Mouse (Mus musculus) C2C12 (cell line): ENCODE results near the gene Insc. TPM values are rescaled to one million over a fixed set of nuclear protein-coding genes. Genes with fewer than 3 reads are reported as not detected.

Experiments used
- H3K27me3 ChIP-seq: one replicate; pipeline ENCODE4 v1.6.1; 2011; ENCODE audit not compliant: control insufficient read depth, insufficient read depth, insufficient read length
- H3K36me3 ChIP-seq: one replicate; pipeline ENCODE4 v1.6.1; 2011; ENCODE audit not compliant: control insufficient read depth, insufficient read depth
- H3K4me3 ChIP-seq: one replicate; pipeline ENCODE4 v1.5.1; 2011; ENCODE audit warnings: mild to moderate bottlenecking, control low read depth; ENCODE audit not compliant: poor library complexity, insufficient read depth, severe bottlenecking
- H3K79me2 ChIP-seq: one replicate; pipeline ENCODE4 v1.6.1; 2011; ENCODE audit not compliant: control insufficient read depth, insufficient read depth
- H3K79me3 ChIP-seq: one replicate; pipeline ENCODE4 v1.6.1; 2011; ENCODE audit warnings: low read depth, control low read depth
- H3ac ChIP-seq: one replicate; pipeline ENCODE3; 2011; ENCODE audit warnings: low read depth; ENCODE audit not compliant: control insufficient read depth, insufficient read length
- CEBPB ChIP-seq: IDR thresholded peaks from one replicate; pipeline ENCODE4 v1.6.1; 2011; ENCODE audit warnings: low read depth, mild to moderate bottlenecking, control low read depth, moderate library complexity
- CTCF ChIP-seq: IDR thresholded peaks from one replicate; pipeline ENCODE4 v1.5.1; 2011; ENCODE audit not compliant: control insufficient read depth, insufficient read depth, insufficient read length
- FOSL1 ChIP-seq: IDR thresholded peaks from one replicate; pipeline ENCODE4 v1.8.0; 2011; ENCODE audit warnings: mild to moderate bottlenecking, low read length; ENCODE audit not compliant: poor library complexity, insufficient read depth, severe bottlenecking
- MAX ChIP-seq: IDR thresholded peaks from one replicate; pipeline ENCODE4 v1.6.1; 2011; ENCODE audit warnings: mild to moderate bottlenecking, control low read depth
- MYOD1 ChIP-seq: IDR thresholded peaks from one replicate; pipeline ENCODE4 v1.6.1; 2011; ENCODE audit warnings: low read depth; ENCODE audit not compliant: control insufficient read depth, insufficient read length
- MYOG ChIP-seq: IDR thresholded peaks from one replicate; pipeline ENCODE4 v1.6.1; 2011; ENCODE audit not compliant: control insufficient read depth, insufficient read length; ENCODE audit errors: extremely low read depth
- USF1 ChIP-seq: IDR thresholded peaks from one replicate; pipeline ENCODE4 v1.6.1; 2011; ENCODE audit warnings: low read depth, mild to moderate bottlenecking, control low read depth, moderate library complexity
- polyA plus RNA-seq: library from polyadenylated mRNA; unstranded; fragments of >200 nt; fragmentation: generic; extraction: Trizol; gene quantifications from one replicate; pipeline ENCODE4 v1.2.1, GENCODE M21; 2012; ENCODE audit warnings: missing spikeins

Gene Insc
- polyA plus RNA-seq, 1 experiment, result 0.41 TPM

DNA sequence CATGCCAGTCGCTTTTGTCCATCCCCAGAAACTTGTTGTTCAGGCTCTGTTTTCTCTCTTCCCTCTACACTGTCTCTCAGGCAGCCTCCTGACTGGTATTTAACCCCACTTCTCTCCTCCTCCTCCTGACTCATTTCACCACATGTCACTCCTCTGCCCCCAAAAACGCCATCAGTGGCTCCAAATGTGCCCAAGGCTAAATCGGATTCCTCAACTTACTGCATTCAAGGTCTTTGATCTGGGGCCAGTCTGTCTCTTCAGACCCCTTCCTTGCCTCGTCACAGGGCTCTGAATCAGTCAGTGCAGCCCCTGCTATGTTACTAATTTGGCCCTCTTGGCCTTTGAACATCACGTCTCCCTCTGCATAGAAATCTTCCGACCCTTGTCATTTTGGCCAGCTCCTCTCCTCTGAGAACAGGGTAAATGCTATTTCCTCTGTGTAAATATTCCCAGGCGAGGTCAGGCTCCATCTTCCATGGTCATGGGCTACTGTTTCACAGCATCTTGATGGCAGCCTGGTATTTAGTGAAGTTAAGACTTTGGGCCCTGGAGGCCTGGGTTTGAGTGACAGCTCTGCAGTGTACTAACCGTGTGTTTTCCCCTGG is 35.7 kb downstream of the Insc start:
- H3K79me2 ChIP-seq, result no peaks in the 10 kb centered on the region
- H3ac ChIP-seq, result no peak overlapping the region
- H3K79me3 ChIP-seq, result no peaks in the 10 kb centered on the region
- no peaks in the 10 kb centered on the region for H3K27me3 ChIP-seq
- no peak overlapping the region for H3K4me3 ChIP-seq
- H3K36me3 ChIP-seq, result no peaks in the 10 kb centered on the region
- TF ChIP-seq FOSL1 (no peak), CTCF (no peak), USF1 (no peak), MYOD1 (no peak), CEBPB (no peak), MAX (no peak), MYOG (no peak)

- H3ac ChIP-seq, result no peak overlapping the region
Observed at GRCm38 (mm10) chr7:114783291-114783690, 39.8 kb downstream of the Insc start.

GRCm38 (mm10) chr7:114791087-114791486 is 47.6 kb downstream of the Insc start:
- no peak for TF ChIP-seq USF1
- TF ChIP-seq CEBPB, result no peak
- no peak overlapping the region for H3ac ChIP-seq
- H3K36me3 ChIP-seq, result no peaks in the 10 kb centered on the region
- no peaks in the 10 kb centered on the region for H3K27me3 ChIP-seq
- no peak overlapping the region for H3K4me3 ChIP-seq
- H3K79me2 ChIP-seq, result no peaks in the 10 kb centered on the region
- H3K79me3 ChIP-seq, result no peaks in the 10 kb centered on the region

More at GRCm38 (mm10) chr7:114783291-114783690, 39.8 kb downstream of the Insc start:
- H3K27me3 ChIP-seq, result no peaks in the 10 kb centered on the region
- no peaks in the 10 kb centered on the region for H3K36me3 ChIP-seq
- no peak for TF ChIP-seq MYOD1
- TF ChIP-seq USF1, result no peak
- no peak for TF ChIP-seq MYOG
- TF ChIP-seq CEBPB, result no peak
- no peak for TF ChIP-seq CTCF
- TF ChIP-seq FOSL1, result no peak
- no peak for TF ChIP-seq MAX
- H3K79me2 ChIP-seq, result no peaks in the 10 kb centered on the region
- no peak overlapping the region for H3K4me3 ChIP-seq
- H3K79me3 ChIP-seq, result no peaks in the 10 kb centered on the region

GRCm38 (mm10) chr7:114792026-114792425 is 48.5 kb downstream of the Insc start:
- Histone ChIP-seq H3ac (no peak overlapping the region), H3K79me2 (no peaks in the 10 kb centered on the region), H3K27me3 (no peaks in the 10 kb centered on the region), H3K4me3 (no peak overlapping the region), H3K36me3 (no peaks in the 10 kb centered on the region), H3K79me3 (no peaks in the 10 kb centered on the region)
- TF ChIP-seq FOSL1, result no peak
- TF ChIP-seq CEBPB, result no peak
- TF ChIP-seq MYOG, result no peak
- no peak for TF ChIP-seq MAX
- TF ChIP-seq MYOD1, result no peak

GRCm38 (mm10) chr7:114794400-114794799 is 50.9 kb downstream of the Insc start:
- Histone ChIP-seq H3K4me3 (no peak overlapping the region), H3K36me3 (no peaks in the 10 kb centered on the region), H3K27me3 (no peaks in the 10 kb centered on the region), H3ac (no peak overlapping the region), H3K79me2 (no peaks in the 10 kb centered on the region), H3K79me3 (no peaks in the 10 kb centered on the region)
- TF ChIP-seq MAX (no peak), CTCF (no peak), MYOG (no peak), CEBPB (no peak)

DNA sequence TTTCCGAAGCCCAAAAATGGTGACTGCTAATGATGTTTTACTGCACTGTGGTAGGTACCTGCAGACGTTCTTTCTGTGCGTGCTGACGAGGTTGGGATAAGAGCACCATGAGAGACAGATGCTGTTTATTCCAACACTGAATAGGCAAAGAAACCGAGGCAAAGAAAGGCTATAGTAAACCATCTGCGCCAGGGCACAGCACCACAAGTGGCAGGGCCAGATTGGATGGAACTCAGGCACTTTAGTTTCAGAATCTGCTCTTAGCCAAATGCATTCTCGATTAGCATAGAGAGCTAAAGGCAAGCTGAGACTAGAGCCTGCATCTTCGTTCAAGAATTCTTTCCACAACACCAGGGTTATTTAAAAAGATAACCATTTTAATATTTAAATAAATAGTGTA is 59.1 kb downstream of the Insc start:
- no peak overlapping the region for H3ac ChIP-seq
- H3K27me3 ChIP-seq, result no peaks in the 10 kb centered on the region
- no peak overlapping the region for H3K4me3 ChIP-seq
- H3K79me3 ChIP-seq, result no peaks in the 10 kb centered on the region
- H3K36me3 ChIP-seq, result no peaks in the 10 kb centered on the region
- TF ChIP-seq FOSL1 (no peak), MYOG (no peak), MAX (no peak), MYOD1 (no peak), USF1 (no peak), CTCF (no peak), CEBPB (no peak)
- H3K79me2 ChIP-seq, result no peaks in the 10 kb centered on the region
